Mouse (Mus musculus): ENCODE results near the gene Lclat1. TPM values are rescaled to one million over a fixed set of nuclear protein-coding genes. Genes with fewer than 3 reads are reported as not detected.

Gene Lclat1
- polyA plus RNA-seq, 1 experiment = 27.2 TPM

- no peak overlapping the region for H3K4me2 ChIP-seq (ENCODE audit: low read depth)
- no peak overlapping the region for H3ac ChIP-seq (ENCODE audit: control insufficient read depth, insufficient read length)
- H3K36me3 ChIP-seq (ENCODE audit: control insufficient read depth, insufficient read depth) = no peaks in the 10 kb centered on the region
- no peaks in the 10 kb centered on the region for H3K27me3 ChIP-seq (ENCODE audit: control insufficient read depth, insufficient read depth, insufficient read length)
- H3K79me2 ChIP-seq (ENCODE audit: control insufficient read depth, insufficient read depth) = no peaks in the 10 kb centered on the region
- no peak overlapping the region for H3K4me3 ChIP-seq
- TF ChIP-seq E2F4 (IDR thresholded peaks at IDR 0.05; ENCODE audit: insufficient read depth) (no peak), MAX (IDR thresholded peaks at IDR 0.05; ENCODE audit: low read depth) (no peak), POLR2AphosphoS2 (IDR thresholded peaks at IDR 0.05; ENCODE audit: insufficient read length, low read depth) (no peak), CEBPB (IDR thresholded peaks at IDR 0.05; ENCODE audit: insufficient read depth, poor library complexity, severe bottlenecking) (no peak), USF1 (IDR thresholded peaks at IDR 0.05; ENCODE audit: low read depth) (no peak)
Measured at GRCm38 (mm10) chr17:73197724-73198123, 89.9 kb downstream of the Lclat1 start.

- no peak overlapping the region for H3ac ChIP-seq (ENCODE audit: control insufficient read depth, insufficient read length)
- TF ChIP-seq POLR2A (IDR thresholded peaks at IDR 0.05; ENCODE audit: insufficient read length, low read depth) = no peak
- no peak for TF ChIP-seq MYOG (IDR thresholded peaks at IDR 0.05; ENCODE audit: control insufficient read depth in 1 of 3, insufficient read depth in 1 of 3, insufficient read length in 2 of 3, low read depth in 2 of 3)
- no peak for TF ChIP-seq POLR2AphosphoS2 (IDR thresholded peaks at IDR 0.05; ENCODE audit: insufficient read length, low read depth)
- TF ChIP-seq TCF3 (IDR thresholded peaks at IDR 0.05; ENCODE audit: insufficient read length, low read depth) = no peak
- no peak for TF ChIP-seq CEBPB (IDR thresholded peaks at IDR 0.05; ENCODE audit: insufficient read depth, poor library complexity, severe bottlenecking)
- TF ChIP-seq E2F4 (IDR thresholded peaks at IDR 0.05; ENCODE audit: insufficient read depth) = no peak
- TF ChIP-seq REST (IDR thresholded peaks at IDR 0.05; ENCODE audit: insufficient read depth, insufficient read length) = no peak
- no peak for TF ChIP-seq TCF12 (IDR thresholded peaks at IDR 0.05; ENCODE audit: insufficient read depth, poor library complexity, severe bottlenecking)
- TF ChIP-seq SRF (IDR thresholded peaks at IDR 0.05; ENCODE audit: control insufficient read depth, insufficient read length, low read depth) = no peak
- no peak overlapping the region for H3K4me2 ChIP-seq (ENCODE audit: low read depth)
- no peak overlapping the region for H3K4me3 ChIP-seq
- H3K27me3 ChIP-seq (ENCODE audit: control insufficient read depth, insufficient read depth, insufficient read length) = no peaks in the 10 kb centered on the region
- no peaks in the 10 kb centered on the region for H3K36me3 ChIP-seq (ENCODE audit: control insufficient read depth, insufficient read depth)
- no peaks in the 10 kb centered on the region for H3K79me2 ChIP-seq (ENCODE audit: control insufficient read depth, insufficient read depth)
Measured at GRCm38 (mm10) chr17:73199387-73199786, 91.6 kb downstream of the Lclat1 start.

DNA sequence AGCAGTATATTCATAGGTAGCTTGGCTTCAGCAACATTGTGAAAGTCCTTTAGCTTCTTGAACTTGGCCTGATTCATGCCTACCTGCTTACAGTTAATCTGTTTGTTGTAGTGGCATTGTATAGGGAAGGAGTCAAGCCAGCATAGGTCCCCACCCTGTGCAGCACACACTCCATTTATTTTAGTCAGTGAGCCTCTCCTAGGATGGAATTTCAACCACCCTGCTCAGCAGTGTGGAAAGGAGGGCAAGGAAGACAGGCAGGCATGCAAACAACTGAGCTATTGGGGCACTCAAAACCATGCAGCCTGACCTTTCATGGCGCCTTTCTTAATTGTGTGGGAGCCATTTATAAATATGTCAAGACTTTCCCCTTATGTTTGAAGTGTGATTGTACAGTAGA, 92.6 kb downstream of the Lclat1 start:
- H3K27me3 ChIP-seq (ENCODE audit: control insufficient read depth, insufficient read depth, insufficient read length) = no peaks in the 10 kb centered on the region
- no peak overlapping the region for H3K4me3 ChIP-seq
- H3K79me2 ChIP-seq (ENCODE audit: control insufficient read depth, insufficient read depth) = no peaks in the 10 kb centered on the region
- no peak for TF ChIP-seq MYOG (IDR thresholded peaks at IDR 0.05; ENCODE audit: control insufficient read depth in 1 of 3, insufficient read depth in 1 of 3, insufficient read length in 2 of 3, low read depth in 2 of 3)
- no peak for TF ChIP-seq REST (IDR thresholded peaks at IDR 0.05; ENCODE audit: insufficient read depth, insufficient read length)
- TF ChIP-seq TCF3 (IDR thresholded peaks at IDR 0.05; ENCODE audit: insufficient read length, low read depth) = no peak
- no peak for TF ChIP-seq CEBPB (IDR thresholded peaks at IDR 0.05; ENCODE audit: insufficient read depth, poor library complexity, severe bottlenecking)
- no peak for TF ChIP-seq POLR2AphosphoS2 (IDR thresholded peaks at IDR 0.05; ENCODE audit: insufficient read length, low read depth)
- no peak for TF ChIP-seq E2F4 (IDR thresholded peaks at IDR 0.05; ENCODE audit: insufficient read depth)
- no peak for TF ChIP-seq TCF12 (IDR thresholded peaks at IDR 0.05; ENCODE audit: insufficient read depth, poor library complexity, severe bottlenecking)
- H3ac ChIP-seq (ENCODE audit: control insufficient read depth, insufficient read length) = no peak overlapping the region
- H3K4me2 ChIP-seq (ENCODE audit: low read depth) = no peak overlapping the region
- no peaks in the 10 kb centered on the region for H3K36me3 ChIP-seq (ENCODE audit: control insufficient read depth, insufficient read depth)

DNA sequence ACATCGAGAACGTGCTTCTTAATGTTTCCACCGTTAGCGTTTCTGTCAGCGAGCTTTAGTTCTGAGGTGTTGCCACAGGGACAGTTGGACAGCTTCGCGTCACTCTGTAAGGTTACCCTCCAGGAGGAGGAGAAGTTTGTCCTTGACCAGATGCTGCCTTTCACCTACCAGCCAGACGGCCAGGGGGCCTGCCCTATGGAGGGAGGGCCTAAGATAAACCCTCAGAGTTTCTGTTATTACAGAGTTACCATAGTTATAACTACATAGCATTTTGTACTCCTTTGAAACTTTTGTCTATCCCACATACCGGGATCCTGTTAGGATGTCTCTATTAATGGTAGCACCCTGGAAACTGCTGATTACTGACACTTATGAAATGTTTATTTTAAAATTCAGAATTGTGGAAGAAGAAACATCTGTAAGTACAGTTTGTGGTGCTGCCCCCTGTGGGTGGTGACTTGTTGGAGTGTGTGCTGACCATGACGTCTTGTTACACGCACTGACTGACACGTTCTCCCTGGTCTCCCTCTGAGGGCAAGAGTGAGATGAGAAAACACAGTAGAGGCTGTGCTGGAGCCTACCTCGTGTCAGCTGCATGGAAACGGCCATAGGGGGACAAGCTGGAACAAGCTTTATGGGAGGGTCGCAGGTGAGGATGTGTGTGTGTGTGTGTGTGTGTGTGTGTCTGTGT, 96.0 kb downstream of the Lclat1 start:
- TF ChIP-seq REST (IDR thresholded peaks at IDR 0.05; ENCODE audit: insufficient read depth, insufficient read length) (no peak), TCF3 (IDR thresholded peaks at IDR 0.05; ENCODE audit: insufficient read length, low read depth) (no peak), USF1 (IDR thresholded peaks at IDR 0.05; ENCODE audit: low read depth) (no peak), E2F4 (IDR thresholded peaks at IDR 0.05; ENCODE audit: insufficient read depth) (no peak), POLR2A (IDR thresholded peaks at IDR 0.05; ENCODE audit: insufficient read length, low read depth) (no peak), TCF12 (IDR thresholded peaks at IDR 0.05; ENCODE audit: insufficient read depth, poor library complexity, severe bottlenecking) (no peak), CEBPB (IDR thresholded peaks at IDR 0.05; ENCODE audit: insufficient read depth, poor library complexity, severe bottlenecking) (no peak), SRF (IDR thresholded peaks at IDR 0.05; ENCODE audit: control insufficient read depth, insufficient read length, low read depth) (no peak)
- no peaks in the 10 kb centered on the region for H3K27me3 ChIP-seq (ENCODE audit: control insufficient read depth, insufficient read depth, insufficient read length)
- H3K4me2 ChIP-seq (ENCODE audit: low read depth) = no peak overlapping the region
- no peak overlapping the region for H3K4me3 ChIP-seq
- H3ac ChIP-seq (ENCODE audit: control insufficient read depth, insufficient read length) = no peak overlapping the region
- no peaks in the 10 kb centered on the region for H3K79me2 ChIP-seq (ENCODE audit: control insufficient read depth, insufficient read depth)
- H3K36me3 ChIP-seq (ENCODE audit: control insufficient read depth, insufficient read depth) = no peaks in the 10 kb centered on the region

- H3ac ChIP-seq (ENCODE audit: control insufficient read depth, insufficient read length) = no peak overlapping the region
- TF ChIP-seq USF1 (IDR thresholded peaks at IDR 0.05; ENCODE audit: low read depth) = no peak
- TF ChIP-seq CEBPB (IDR thresholded peaks at IDR 0.05; ENCODE audit: insufficient read depth, poor library complexity, severe bottlenecking) = no peak
- no peak for TF ChIP-seq POLR2AphosphoS2 (IDR thresholded peaks at IDR 0.05; ENCODE audit: insufficient read length, low read depth)
- no peak for TF ChIP-seq MYOG (IDR thresholded peaks at IDR 0.05; ENCODE audit: control insufficient read depth in 1 of 3, insufficient read depth in 1 of 3, insufficient read length in 2 of 3, low read depth in 2 of 3)
- no peak for TF ChIP-seq TCF12 (IDR thresholded peaks at IDR 0.05; ENCODE audit: insufficient read depth, poor library complexity, severe bottlenecking)
- TF ChIP-seq MAX (IDR thresholded peaks at IDR 0.05; ENCODE audit: low read depth) = no peak
- no peak for TF ChIP-seq MYOD1 (IDR thresholded peaks at IDR 0.05; ENCODE audit: control insufficient read depth in 1 of 3, insufficient read length in 2 of 3, low read depth in 2 of 3)
- TF ChIP-seq REST (IDR thresholded peaks at IDR 0.05; ENCODE audit: insufficient read depth, insufficient read length) = no peak
- TF ChIP-seq POLR2A (IDR thresholded peaks at IDR 0.05; ENCODE audit: insufficient read length, low read depth) = no peak
- TF ChIP-seq SRF (IDR thresholded peaks at IDR 0.05; ENCODE audit: control insufficient read depth, insufficient read length, low read depth) = no peak
- no peak for TF ChIP-seq TCF3 (IDR thresholded peaks at IDR 0.05; ENCODE audit: insufficient read length, low read depth)
- no peak for TF ChIP-seq E2F4 (IDR thresholded peaks at IDR 0.05; ENCODE audit: insufficient read depth)
- no peaks in the 10 kb centered on the region for H3K27me3 ChIP-seq (ENCODE audit: control insufficient read depth, insufficient read depth, insufficient read length)
- no peaks in the 10 kb centered on the region for H3K36me3 ChIP-seq (ENCODE audit: control insufficient read depth, insufficient read depth)
- no peak overlapping the region for H3K4me2 ChIP-seq (ENCODE audit: low read depth)
- H3K79me2 ChIP-seq (ENCODE audit: control insufficient read depth, insufficient read depth) = no peaks in the 10 kb centered on the region
- H3K4me3 ChIP-seq = no peak overlapping the region
Measured at GRCm38 (mm10) chr17:73210960-73211531, 103.3 kb downstream of the Lclat1 start.
